Mouse (Mus musculus): Measurements from ENCODE around the gene Srp68.

GRCm38 (mm10) chr11:116255090-116255981 is 18.7 kb downstream of the Srp68 start:
- TF ChIP-seq POLR2A (IDR thresholded peaks at IDR 0.05; ENCODE audit: insufficient read depth, low read length): no peak
- no peak for TF ChIP-seq CTCF (IDR thresholded peaks at IDR 0.05; ENCODE audit: low read depth, low read length)
- TF ChIP-seq EP300 (IDR thresholded peaks at IDR 0.05; ENCODE audit: insufficient read depth, low read depth, low read length): no peak

Data from ES-Bruce4 (cell line).